Mouse (Mus musculus) thymus, adult 2 months (tissue): Measurements from ENCODE around the gene Slc38a4. TPM values are rescaled to one million over a fixed set of nuclear protein-coding genes. Genes with fewer than 3 reads are reported as not detected.

ENCODE experiments used
- DNase-seq: peaks from one replicate; pipeline ENCODE4 v3.0.0; 2021
- H3K27ac ChIP-seq: fragments of 200-500 bp; 2 replicates; pipeline ENCODE4 v1.5.1; 2012; ENCODE audit warnings: low read length, control low read depth; ENCODE audit not compliant: control insufficient read depth, insufficient read depth
- H3K27me3 ChIP-seq: fragments of 200-500 bp; 2 replicates; pipeline ENCODE4 v1.6.1; 2012; ENCODE audit warnings: mild to moderate bottlenecking, low read length, moderate library complexity, mixed read lengths; ENCODE audit not compliant: control insufficient read depth, insufficient read depth
- H3K36me3 ChIP-seq: fragments of 200-500 bp; 2 replicates; pipeline ENCODE4 v1.6.1; 2012; ENCODE audit warnings: mild to moderate bottlenecking, low read length, moderate library complexity; ENCODE audit not compliant: control insufficient read depth, insufficient read depth
- H3K4me1 ChIP-seq: fragments of 200-500 bp; replicated peaks from 2 replicates; pipeline ENCODE4 v1.6.1; 2012; ENCODE audit warnings: low read length; ENCODE audit not compliant: control insufficient read depth, insufficient read depth
- H3K4me3 ChIP-seq: fragments of 200-500 bp; 2 replicates; pipeline ENCODE4 v1.5.1; 2012; ENCODE audit warnings: mild to moderate bottlenecking, low read length, control low read depth, moderate library complexity; ENCODE audit not compliant: control insufficient read depth, insufficient read depth
- CTCF ChIP-seq: fragments of 200-500 bp; IDR thresholded peaks from 2 replicates; pipeline ENCODE4 v1.5.1; 2012; ENCODE audit warnings: mild to moderate bottlenecking, control low read depth, low read length, moderate library complexity, borderline replicate concordance; ENCODE audit not compliant: control insufficient read depth, poor library complexity, insufficient read depth; ENCODE audit errors: extremely low read depth
- POLR2A ChIP-seq: fragments of 200-500 bp; IDR thresholded peaks from 2 replicates; pipeline ENCODE4 v1.6.1; 2012; ENCODE audit warnings: mild to moderate bottlenecking, low read length, control low read depth, moderate library complexity; ENCODE audit not compliant: control insufficient read depth, poor library complexity, insufficient read depth; ENCODE audit errors: extremely low read depth
- WGBS: fragments of 180-500 bp; shearing (Covaris S2); methylation state at CpG from one replicate; pipeline ENCODE4 v1.1.7; 2018; 5-methylcytosine and 5-hydroxymethylcytosine counted together
- polyA plus RNA-seq: library from polyadenylated mRNA; depleted of rRNA; stranded (reverse); fragments of >200 nt; gene quantifications from 2 replicates; pipeline ENCODE4 v1.2.3, GENCODE M21; 2012

The Slc38a4 gene
- polyA plus RNA-seq, 1 experiment, result 1.8 TPM

DNA sequence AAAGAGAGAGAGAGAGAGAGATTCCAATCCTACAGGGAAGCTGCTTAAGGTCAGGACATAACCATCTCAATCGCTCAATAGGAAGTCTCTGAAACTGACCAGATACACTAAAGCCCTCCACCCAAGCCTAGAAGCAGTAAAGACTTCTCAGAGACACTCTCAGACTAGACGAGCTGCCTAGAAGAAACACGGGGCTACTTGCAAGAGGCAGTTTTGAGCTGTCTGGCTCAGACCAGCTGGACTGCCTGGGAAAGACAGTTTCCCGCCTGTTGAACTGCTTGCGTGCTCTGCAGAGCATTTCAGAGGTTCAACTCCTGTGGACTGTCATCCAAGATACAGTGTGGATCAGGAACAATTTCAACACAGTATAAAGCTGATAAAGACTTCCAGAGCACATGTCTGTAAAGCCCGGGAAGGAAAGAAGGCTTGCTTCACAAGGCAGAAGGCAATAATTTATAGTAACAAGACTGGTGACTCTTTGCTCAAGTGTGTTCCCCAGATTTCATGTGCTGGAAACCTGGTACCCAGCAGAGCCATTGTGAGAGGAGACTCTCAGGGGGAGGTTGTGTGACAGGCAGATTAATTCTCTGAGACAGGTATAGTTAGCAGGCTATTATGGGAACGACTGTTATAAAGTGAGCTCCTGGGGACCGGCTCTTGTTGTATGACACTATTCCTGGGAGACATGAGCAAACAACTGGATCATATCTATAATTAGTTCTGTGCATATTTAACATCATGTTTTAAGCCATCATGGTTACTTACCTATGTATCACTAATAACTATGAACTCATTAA is 11.8 kb upstream of the Slc38a4 start:
- Histone ChIP-seq H3K27ac (no peak overlapping the region), H3K27me3 (no peaks in the 10 kb centered on the region), H3K4me3 (no peak overlapping the region), H3K36me3 (no peaks in the 10 kb centered on the region), H3K4me1 (no peaks in the 10 kb centered on the region)
- TF ChIP-seq POLR2A, result no peak
- TF ChIP-seq CTCF, result no peak
- 53% methylated on average over 8 of the region's 8 CpGs for WGBS
- no peak for DNase-seq

DNA sequence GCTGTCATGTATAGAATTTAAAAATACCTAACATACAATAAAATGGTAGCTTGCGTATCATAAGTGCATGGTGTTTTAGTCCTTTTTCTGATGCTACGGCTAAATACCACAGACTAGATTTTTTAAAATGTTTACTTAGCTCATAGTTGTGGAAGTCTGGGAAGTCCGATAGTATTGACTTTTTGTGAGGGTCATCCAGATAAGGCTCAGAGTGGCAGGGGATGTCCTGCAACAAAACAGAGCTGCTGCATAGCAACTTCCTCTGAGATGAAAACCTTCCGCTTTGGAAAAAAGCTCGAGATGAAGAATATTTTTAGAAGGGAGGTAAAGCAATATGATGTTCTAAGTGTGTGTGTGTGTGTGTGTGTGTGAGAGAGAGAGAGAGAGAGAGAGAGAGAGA is 11.2 kb upstream of the Slc38a4 start:
- no peak for TF ChIP-seq CTCF
- no peak for TF ChIP-seq POLR2A
- WGBS, result 65% methylated on average over 5 of the region's 5 CpGs
- no peak overlapping the region for H3K27ac ChIP-seq

DNA sequence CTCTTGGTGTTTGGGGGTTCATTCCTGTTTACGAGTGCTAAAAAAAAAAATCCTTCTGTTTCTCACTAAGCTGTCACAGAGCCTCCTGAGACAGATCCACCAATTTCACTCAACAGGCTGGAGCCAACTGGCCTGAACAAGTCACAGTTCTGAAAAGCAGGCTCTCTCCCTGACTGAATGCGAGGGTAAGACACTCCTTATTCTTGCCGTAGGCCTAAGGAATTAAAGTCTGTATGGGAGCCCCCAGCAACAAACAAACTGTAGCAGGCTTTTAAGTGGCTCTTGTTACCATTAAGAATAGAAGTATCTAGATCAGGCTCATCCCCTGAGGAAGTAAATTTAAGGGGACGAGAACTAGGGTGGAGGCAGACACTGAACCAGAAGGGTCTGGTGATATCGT is 7.5 kb upstream of the Slc38a4 start:
- no peaks in the 10 kb centered on the region for H3K4me1 ChIP-seq
- whole genome bisulfite sequencing, result 97% methylated on average over 5 of the region's 5 CpGs

More for the DNA sequence above, 11.2 kb upstream of the Slc38a4 start:
- Histone ChIP-seq H3K4me3 (no peak overlapping the region), H3K36me3 (no peaks in the 10 kb centered on the region), H3K27me3 (no peaks in the 10 kb centered on the region), H3K4me1 (no peaks in the 10 kb centered on the region)
- no peak for DNase-seq

GRCm38 (mm10) chr15:97060973-97061372 is 5.2 kb upstream of the Slc38a4 start:
- no peak overlapping the region for H3K27ac ChIP-seq
- no peaks in the 10 kb centered on the region for H3K4me1 ChIP-seq
- 94% methylated on average over 8 of the region's 8 CpGs for WGBS
- H3K36me3 ChIP-seq, result no peaks in the 10 kb centered on the region
- no peak overlapping the region for H3K4me3 ChIP-seq
- no peaks in the 10 kb centered on the region for H3K27me3 ChIP-seq
- no peak for TF ChIP-seq CTCF
- DNase-seq, result no peak

More for the DNA sequence above, 7.5 kb upstream of the Slc38a4 start:
- no peak overlapping the region for H3K4me3 ChIP-seq
- no peak for DNase-seq
- TF ChIP-seq CTCF (no peak), POLR2A (no peak)
- no peak overlapping the region for H3K27ac ChIP-seq
- H3K36me3 ChIP-seq, result no peaks in the 10 kb centered on the region
- no peaks in the 10 kb centered on the region for H3K27me3 ChIP-seq

DNA sequence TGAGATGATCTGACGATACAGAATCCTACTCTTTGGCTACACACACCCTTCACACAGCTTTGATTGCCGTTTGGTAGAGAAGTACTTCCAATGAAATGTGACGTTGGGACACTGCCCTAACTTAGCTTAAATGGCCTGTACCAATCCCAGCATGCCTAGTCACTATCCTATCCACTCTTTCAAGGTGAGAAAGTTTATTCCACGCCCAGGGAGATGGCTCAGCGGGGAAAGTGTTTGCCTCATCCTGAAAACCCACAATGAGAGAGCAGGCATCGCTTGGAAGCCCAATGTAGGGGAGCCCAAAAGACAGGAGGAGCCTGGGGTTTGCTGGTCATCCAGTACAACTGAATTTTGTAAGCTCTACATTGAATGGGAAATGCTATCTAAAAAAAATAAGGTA is 4.8 kb upstream of the Slc38a4 start:
- Histone ChIP-seq H3K4me1 (no peaks in the 10 kb centered on the region), H3K27ac (no peak overlapping the region), H3K4me3 (no peak overlapping the region), H3K27me3 (no peaks in the 10 kb centered on the region), H3K36me3 (no peaks in the 10 kb centered on the region)
- WGBS, result 93% methylated on average over 6 of the region's 6 CpGs
- TF ChIP-seq POLR2A, result no peak
- TF ChIP-seq CTCF, result no peak
- DNase-seq, result no peak

- no peak overlapping the region for H3K27ac ChIP-seq
- no peaks in the 10 kb centered on the region for H3K27me3 ChIP-seq
- no peaks in the 10 kb centered on the region for H3K36me3 ChIP-seq
- WGBS, result 94% methylated on average over 14 of the region's 14 CpGs
- H3K4me3 ChIP-seq, result no peak overlapping the region
- no peak for DNase-seq
- H3K4me1 ChIP-seq, result no peaks in the 10 kb centered on the region
- TF ChIP-seq CTCF (no peak), POLR2A (no peak)
These were observed 4.3 kb upstream of the Slc38a4 start for GRCm38 (mm10) chr15:97060102-97060501.
